Mouse (Mus musculus): ENCODE results near the gene Usp2.

GRCm38 (mm10) chr9:44047071-44047470 is 19.8 kb upstream of the Usp2 start:
- TF ChIP-seq POLR2A (IDR thresholded peaks at IDR 0.05; ENCODE audit: insufficient read depth, low read depth, low read length) (no peak), CTCF (IDR thresholded peaks at IDR 0.05; ENCODE audit: insufficient read depth, low read depth, low read length) (no peak)

Data from olfactory bulb, adult 2 months (tissue).